Mouse (Mus musculus): Measurements from ENCODE around the gene Gm42715.
"Not testable (repeated sequence)": the region's sequence is repeated elsewhere in the genome, so short reads cannot be mapped to it uniquely, and the experiment has no call there.

The Gm42715 gene

DNA sequence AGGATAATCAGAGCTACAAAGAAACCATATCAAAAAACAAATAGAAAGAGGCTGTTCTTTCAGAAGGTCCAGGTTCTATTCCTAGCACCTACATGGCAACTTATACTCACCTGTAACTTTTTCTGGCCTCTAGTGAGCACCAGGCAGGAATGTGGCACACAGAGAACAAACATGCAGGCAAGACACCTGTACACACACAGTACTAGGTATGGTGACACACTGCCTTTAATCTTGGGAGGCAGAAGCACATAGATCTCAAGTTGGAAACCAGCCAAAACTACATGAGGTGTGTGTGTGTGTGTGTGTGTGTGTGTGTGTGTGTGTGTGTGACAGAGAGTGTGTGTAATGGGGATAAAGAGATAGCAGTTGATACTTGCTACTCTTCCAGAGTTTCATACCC is 24.7 kb upstream of the Gm42715 start:
- in situ Hi-C loops (cut with MboI; ENCODE audit: low sequenced_read_pairs): no loop called here

DNA sequence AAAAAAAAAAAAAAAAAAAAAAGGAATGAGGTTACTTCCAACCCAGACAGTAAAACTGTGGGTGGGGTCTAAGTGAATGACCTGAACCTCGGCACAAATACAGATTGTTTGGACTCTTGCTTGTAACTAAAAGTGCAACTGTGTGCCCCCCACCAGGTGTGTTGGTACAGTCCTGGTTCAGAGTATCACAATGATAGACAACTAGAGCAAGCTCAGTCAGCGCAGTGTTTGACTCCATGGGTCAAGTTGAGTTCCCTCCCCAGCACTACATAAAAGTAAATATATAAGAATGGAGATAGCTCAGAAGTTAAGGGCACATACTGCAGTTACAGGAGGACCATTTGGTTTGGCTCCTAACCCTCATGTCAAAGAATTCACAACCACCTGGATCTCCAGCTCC is 22.0 kb upstream of the Gm42715 start:
- in situ Hi-C loops (cut with MboI; ENCODE audit: low sequenced_read_pairs): no loop called here

DNA sequence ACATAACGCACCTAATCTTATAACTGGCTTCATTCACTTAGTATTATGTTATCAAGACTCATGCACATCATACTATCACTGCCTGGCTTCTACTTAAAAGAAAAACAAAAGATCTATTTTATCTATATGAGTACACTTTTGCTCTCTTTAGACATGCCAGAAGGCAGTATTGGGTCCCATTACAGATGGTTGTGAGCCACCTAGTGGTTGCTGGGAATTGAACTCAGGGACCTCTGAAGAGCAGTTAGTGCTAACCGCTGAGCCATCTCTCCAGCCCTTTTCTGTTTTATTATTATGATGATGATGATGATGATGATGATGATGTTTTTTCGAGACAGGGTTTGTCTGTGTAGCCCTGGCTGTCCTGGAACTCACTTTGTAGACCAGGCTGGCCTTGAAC is 21.0 kb upstream of the Gm42715 start:
- in situ Hi-C loops (cut with MboI; ENCODE audit: low sequenced_read_pairs): no loop called here

DNA sequence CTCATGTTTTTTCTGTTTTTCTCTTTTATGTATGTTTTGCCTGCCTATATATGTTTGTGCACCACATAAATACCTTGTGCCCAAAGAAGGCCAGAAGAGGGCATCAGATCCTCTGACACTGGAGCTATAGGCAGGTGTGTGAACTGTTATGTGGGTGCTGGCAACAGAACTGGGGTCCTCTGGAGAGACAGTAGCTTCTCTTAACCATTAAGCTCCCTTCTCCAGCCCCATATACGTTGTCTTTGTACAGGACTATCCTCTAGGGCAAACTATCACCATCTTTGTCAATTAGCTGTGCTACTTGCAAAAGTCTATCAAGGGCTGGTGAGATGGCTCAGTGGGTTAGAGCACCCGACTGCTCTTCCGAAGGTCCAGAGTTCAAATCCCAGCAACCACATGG is 11.1 kb upstream of the Gm42715 start:
- in situ Hi-C loops (cut with MboI; ENCODE audit: low sequenced_read_pairs): no loop called here

DNA sequence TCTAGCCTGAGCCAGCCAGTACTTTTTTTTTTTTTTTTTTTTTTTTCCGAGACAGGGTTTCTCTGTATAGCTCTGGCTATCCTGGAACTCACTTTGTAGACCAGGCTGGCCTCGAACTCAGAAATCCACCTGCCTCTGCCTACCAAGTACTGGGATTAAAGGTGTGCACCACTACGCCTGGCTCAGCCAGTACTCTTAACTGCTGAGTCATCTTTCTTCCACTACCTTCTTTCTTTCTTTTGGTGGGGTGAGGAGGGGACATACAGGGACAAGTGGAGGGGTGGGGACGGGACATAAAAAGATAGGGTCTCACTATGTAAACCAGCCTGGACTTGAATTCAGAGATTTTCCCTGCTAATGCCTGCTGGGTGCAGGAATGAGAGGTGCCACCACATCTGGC is 9.6 kb upstream of the Gm42715 start:
- in situ Hi-C loops (cut with MboI; ENCODE audit: low sequenced_read_pairs): not testable (repeated sequence)

DNA sequence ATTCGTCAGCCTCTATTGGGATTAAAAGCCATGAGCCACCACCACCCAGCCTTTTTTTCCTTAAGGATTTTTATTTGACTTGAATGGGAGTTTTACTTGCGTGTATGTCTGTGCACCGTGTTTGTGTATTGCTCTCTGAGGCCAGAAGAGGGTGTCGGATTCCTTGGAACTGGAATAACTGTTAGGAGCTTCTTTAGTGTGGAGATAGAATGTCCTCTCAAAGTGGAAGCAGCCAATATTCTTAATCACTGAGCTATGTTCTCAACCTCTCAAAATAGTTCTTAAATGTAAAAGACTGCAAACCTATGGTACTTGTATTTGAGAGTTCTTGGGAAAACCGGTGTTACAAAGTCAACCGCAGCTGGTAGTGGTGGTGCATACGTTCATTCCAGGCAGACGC is 8.1 kb upstream of the Gm42715 start:
- in situ Hi-C loops (cut with MboI; ENCODE audit: low sequenced_read_pairs): no loop called here

DNA sequence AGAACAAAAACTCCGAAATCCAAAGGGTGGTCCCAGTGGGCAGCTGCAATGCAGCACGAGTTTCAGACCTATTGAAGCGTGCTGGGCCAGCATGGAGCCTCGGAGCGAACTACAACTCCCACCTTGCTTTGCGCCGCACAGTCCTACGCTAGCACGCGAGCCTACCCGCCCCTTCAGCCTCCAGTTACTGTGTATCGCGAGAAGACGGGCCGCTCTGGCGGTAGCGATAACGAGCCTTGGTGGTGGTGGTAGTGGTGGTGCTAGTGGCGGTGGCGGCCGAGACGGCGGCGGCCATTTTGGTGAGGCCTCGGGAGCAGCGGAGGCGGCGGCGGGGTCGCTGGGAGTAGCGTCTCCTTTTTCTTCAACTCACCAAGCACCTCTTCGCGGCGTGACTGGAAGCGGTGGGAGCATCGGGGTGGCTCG is 7.6 kb upstream of the Gm42715 start, which contains the start of gene Srcap:
Gene Srcap, plus strand, starts transcription at position 176 of the 423 bp plus-strand sequence.
- in situ Hi-C loops (cut with MboI; ENCODE audit: low sequenced_read_pairs): no loop called here

DNA sequence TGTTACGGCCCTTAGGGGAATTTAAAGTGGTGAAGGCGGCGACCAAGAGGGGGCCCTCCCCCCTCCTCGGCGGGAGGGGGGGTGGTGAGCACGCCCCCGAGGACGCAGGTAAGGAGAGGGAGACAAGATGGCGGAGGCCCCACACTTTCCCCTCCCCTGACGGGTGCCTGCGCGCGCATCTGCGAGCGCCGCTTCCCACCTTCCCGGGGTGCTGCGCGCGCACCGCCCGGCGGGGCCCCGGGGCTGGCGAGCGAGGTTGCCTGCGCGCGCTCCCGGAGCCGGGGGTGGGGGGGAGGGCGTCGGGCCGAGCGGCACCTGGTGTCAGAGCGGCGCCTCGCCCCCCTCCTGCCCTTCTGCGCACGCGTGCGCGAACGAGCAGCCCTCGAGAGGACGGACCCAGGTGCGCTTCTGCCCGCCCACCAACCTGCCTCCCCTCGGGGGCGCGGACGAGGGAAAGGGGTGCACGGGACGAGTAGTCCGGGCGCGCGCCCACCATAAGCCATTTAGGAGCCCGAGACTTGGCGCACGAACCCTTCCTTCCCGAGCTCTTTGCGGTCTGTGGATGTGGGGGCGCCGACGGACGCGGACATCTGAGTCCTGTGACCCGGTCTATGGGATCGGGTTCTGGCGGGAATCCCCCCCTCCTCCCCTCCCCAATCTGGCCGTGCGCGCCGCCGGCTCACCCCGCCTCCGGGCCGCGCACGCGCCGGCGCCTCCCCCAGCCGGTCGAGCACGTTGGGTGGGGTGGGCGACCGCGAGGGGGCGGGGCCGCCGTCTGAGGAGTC is 7.0 kb upstream of the Gm42715 start:
- in situ Hi-C loops (cut with MboI; ENCODE audit: low sequenced_read_pairs): no loop called here

DNA sequence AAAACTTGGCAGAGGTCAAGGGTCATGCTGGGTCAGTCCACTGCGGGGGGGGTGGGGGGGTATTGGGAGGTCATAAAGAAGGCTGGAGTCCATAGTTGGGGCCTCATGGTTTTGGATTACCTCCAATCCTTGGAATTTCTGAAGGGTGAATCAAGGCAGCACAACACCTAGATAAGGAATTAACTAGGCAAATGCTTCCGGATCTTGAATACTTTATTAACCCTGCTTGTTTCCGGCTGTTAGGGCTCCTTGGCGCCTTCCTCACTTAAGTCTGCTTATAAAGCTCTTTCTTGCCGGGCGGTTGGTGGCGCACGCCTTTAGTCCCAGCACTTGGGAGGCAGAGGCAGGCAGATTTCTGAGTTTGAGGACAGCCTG is 6.4 kb upstream of the Gm42715 start:
- in situ Hi-C loops (cut with MboI; ENCODE audit: low sequenced_read_pairs): no loop called here

DNA sequence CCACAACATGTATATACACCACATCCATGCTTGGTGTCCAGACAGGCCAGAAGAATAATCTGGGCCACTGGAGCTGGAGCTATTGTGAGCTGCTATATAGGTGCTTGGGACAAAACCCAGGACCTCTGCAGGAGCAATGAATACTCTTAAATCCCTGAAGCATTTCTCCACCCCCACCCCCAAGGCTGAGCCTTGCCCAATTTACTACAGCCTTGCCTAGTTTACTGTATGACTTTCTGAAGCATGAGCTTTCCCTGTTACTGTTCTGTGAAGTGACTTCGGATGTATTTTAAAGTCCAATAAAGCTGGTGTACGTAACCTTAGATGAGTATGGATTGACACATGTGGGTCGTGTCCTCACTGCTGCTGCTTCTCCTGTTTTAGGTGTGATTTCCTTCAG is 5.6 kb upstream of the Gm42715 start:
- in situ Hi-C loops (cut with MboI; ENCODE audit: low sequenced_read_pairs): no loop called here

DNA sequence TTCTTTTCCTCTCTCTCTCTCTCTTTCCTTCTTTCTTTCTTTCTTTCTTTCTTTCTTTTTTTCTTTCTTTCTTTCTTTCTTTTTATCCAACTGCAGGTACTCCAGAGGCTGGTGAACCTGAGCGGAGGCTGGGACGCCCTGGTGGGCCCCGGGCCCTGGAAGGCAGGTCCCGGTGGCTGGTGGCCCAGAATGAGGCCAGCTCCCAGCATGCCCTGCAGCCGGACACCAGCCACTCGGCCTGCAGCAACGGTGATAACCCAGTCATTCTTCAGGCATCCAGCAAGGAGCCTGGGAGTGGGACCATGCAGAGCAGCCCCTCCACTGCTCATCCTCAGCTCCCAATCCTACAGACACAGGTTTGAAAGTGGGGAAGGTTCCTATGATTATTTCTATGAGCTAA is 3.5 kb upstream of the Gm42715 start:
- in situ Hi-C loops (cut with MboI; ENCODE audit: low sequenced_read_pairs): no loop called here

DNA sequence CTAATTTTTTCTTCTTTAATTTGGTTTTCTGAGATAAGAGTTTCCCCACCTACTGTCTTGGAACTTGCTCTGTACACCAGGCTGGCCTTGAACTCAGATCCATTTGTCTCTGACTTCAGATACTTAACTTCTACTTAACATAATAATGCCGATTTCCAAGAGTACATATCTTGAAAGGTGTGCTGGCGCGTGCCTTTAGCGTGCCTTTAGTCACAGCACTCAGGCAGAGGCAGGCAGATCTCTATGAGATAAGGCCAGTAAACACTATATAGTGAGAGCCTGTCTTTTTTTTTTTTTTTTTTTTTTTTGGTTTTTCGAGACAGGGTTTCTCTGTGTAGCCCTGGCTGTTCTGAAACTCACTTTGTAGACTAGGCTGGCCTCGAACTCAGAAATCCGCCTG is 3.0 kb upstream of the Gm42715 start:
- in situ Hi-C loops (cut with MboI; ENCODE audit: low sequenced_read_pairs): no loop called here

DNA sequence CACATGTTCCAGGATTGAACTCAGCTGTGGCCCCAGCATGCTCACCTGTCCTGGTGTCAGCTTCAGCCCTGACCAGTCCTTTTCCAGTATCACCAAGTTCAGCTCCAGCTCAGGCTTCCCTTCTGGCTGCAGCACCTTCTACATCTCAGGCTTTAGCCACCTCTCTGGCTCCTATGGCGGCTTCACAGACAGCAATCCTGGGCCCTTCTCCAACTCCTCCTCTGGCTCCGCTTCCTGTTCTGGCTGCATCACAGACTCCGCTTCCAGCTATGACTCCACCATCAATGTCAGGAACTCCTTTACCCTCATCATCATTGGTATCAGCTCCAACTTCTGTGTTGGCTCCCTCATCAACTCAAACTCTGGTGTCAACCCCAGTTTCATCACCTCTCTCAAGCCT is 22.3 kb downstream of the Gm42715 start:
- in situ Hi-C loops (cut with MboI; ENCODE audit: low sequenced_read_pairs): no loop called here

DNA sequence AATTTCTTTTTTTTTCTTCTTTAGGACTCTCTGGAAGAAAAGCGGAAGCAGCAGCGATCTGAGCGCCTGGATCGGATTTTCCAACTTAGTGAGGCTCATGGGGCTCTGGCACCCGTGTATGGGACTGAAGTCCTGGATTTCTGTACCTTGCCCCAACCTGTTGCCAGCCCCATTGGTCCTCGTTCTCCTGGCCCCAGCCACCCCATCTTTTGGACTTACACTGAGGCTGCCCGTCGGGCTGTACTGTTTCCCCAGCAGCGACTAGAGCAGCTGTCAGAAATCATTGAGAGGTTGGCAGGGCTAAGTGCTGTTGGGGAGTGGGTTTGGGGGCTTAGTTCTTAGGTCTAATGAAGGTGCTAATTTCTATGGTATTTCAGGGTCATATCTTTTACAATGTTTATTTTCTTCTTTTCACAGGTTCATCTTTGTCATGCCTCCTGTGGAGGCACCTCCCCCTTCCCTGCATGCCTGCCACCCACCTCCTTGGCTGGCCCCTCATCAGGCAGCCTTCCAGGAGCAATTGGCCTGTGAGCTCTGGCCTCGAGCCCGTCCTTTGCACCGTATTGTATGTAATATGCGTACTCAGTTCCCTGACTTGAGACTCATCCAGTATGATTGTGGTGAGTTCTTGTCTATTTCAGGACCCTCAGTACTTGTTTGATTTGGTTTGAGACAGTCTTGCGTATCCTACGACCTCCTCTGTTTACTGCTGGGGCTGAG is 29.9 kb downstream of the Gm42715 start:
- in situ Hi-C loops (cut with MboI; ENCODE audit: low sequenced_read_pairs): no loop called here

DNA sequence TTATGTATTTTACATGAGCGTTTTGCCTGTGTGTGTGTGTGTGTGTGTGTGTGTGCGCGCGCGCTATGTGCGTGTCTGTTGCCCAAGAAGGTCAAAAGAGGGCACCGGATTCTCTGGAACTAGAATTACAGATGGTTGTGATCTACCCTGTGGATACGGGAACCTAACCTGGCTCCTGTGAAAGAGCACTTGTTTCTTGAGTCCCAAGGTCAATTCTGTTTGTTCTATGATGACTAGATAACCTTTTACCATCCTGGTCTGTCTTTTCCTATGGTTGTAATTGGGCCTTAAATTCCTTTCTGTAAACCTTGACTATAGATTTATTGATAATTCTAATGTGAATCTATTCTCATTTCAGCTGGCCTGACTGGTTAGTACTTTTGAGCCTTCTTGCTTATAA is 32.2 kb downstream of the Gm42715 start:
- in situ Hi-C loops (cut with MboI; ENCODE audit: low sequenced_read_pairs): no loop called here

DNA sequence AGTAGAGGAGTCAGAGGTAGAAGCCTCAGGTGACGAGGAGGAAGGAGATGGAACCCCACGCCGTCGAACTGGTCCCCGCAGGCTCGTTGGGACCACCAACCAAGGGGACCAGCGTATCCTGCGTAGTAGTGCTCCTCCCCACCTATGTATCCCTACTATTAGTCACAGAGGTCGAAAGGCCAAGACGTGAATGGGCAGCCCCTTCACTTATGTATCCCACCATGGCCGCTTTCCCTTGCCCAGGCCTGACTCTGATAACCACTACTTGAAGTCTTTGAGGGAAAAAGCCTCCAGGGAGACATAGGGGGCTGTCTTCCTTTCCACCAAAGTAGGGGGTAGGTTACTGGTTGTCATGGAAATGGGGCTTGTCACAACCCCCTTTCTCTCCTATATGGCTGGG is 41.2 kb downstream of the Gm42715 start:
- in situ Hi-C loops (cut with MboI; ENCODE audit: low sequenced_read_pairs): no loop called here

DNA sequence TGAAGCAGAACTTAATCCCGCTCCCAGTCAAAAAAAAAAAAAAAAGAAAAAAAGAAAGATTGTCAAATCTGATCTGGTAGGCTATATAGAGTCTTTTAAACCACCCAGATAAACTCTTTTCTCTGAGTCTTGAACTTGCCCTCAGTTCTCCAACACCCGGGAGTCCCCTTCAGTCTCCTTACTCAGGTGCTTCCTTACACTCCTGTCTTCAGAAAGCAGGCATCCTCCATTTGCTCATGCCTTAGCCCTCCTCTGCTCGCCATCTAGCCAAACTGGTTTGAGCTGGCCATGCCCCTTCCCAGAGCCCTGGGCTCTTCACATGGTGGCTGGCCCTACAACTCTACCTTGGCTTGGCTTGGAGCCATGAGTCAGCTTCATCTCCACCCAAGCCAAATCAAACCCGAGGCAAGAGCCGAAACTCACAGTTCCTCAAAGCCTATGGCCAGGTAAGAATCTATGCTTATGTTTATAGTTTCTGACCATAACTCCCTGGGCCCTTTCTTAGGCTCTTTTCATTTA is 42.0 kb downstream of the Gm42715 start, which contains the start of gene Tmem265:
Gene Tmem265, plus strand, starts transcription at position 51 of the 519 bp plus-strand sequence.
- in situ Hi-C loops (cut with MboI; ENCODE audit: low sequenced_read_pairs): no loop called here

DNA sequence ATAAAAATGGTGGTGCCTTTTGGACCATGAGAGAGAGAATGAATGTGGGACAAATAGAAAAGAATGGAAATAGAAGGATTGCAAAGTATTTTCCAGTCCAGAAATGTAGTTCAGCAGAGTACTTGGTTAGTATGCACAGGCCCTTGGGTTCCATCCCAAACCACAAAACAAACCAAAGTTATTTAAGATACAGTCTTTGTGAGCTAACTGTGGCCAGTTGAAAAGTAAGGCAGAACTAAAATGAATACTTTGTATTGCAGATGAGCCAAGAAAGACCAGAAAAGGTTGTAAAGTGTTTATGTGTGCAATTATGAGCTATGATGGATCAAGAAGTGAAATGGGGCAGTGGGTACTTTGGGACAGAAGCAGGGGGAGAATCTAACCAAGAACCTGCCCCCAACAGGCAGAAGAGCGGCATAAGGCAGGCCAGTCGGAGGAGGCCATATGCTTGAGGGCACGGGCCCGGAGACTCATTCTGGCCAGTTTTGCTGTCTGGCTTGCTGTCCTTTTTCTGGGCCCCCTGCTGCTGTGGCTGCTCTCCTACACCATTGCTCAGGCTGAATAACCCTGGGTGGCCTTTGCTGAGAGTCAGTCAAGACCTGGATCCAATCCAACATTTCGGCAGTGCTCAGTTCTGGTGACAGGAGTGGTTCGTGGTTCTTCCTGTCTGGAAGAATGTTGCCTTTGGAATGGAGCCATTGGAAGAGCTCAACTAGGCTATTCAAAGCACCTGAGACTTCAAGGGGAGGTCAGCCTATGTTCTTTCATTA is 45.2 kb downstream of the Gm42715 start:
- in situ Hi-C loops (cut with MboI; ENCODE audit: low sequenced_read_pairs): no loop called here

DNA sequence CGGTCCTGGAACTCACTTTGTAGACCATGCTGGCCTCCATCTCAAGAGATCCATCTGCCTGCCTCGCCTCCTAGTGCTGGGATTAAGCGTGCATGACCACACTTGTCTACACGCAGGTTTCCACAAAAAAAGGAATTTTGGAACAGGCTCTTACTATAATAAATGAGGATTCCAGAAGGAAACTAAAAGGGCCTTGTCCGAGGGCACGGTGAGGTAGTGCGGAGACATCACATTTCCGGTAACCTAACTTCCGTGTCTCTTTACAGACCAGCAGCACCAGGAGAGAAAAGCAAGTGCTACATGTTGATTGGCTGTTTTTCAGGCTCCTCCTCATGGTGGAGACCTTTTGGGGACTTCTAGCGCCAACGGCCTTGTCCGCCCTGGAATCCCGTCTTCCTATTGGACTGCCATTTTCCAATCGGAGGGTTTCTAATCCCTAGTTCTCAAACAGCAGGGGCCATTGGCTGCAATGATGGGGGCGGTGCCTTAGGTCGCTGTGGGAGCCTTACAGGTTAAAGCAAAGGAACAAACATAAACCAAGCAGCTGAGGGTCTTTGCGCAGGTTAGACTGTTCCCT is 53.6 kb downstream of the Gm42715 start, which contains the start of gene Phkg2:
Gene Phkg2, plus strand, starts transcription at position 446 of the 577 bp plus-strand sequence.
- in situ Hi-C loops (cut with MboI; ENCODE audit: low sequenced_read_pairs): no loop called here

DNA sequence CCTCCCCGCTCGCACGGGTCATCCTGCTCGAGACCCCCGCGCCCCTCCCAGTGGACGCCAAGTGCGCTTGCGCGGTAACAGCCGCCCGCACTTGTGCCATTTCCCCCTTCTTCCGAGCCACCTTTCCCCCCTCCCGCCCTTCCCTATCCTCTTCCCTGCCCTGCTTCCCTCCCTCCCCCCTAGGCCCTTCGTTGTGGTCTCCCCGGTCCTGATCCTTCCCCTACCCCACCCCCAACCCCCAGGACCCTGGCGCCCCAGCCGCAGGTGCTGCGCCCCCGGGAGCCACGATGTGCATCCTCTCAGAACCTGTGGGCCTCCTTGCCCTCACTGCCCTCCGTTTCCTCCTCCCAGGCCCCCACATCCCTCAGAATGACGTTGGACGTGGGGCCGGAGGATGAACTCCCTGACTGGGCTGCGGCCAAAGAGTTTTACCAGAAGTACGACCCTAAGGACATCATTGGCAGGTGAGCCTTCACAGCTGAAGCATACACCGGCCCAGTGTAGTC is 54.2 kb downstream of the Gm42715 start:
- in situ Hi-C loops (cut with MboI; ENCODE audit: low sequenced_read_pairs): no loop called here

DNA sequence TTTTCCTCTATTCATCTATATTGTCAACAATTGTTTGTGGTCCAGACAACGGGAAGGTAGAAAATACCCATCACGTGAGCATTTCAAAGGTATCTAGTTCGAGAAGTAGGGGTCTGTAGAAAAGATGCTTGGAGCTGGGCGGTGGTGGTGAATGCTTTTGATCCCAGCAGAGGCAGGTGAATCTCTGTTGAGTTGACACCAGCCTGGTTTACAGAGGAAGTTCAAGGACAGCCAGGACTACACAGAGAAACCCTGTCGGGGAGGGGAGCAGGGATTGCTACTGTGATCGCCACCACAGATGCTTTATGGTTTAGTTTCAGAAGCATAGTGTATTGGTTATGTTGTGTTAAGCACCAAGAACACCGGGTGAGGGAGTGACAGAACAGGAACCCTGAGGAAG is 54.7 kb downstream of the Gm42715 start:
- in situ Hi-C loops (cut with MboI; ENCODE audit: low sequenced_read_pairs): no loop called here

All from CH12F3 (cell line).